Mouse (Mus musculus) stomach, postnatal 0 days (tissue): Measurements from ENCODE around the gene Tedc1.

Experiments
- CTCF ChIP-seq: IDR thresholded peaks from 2 replicates; pipeline ENCODE4 v1.5.1; 2016; ENCODE audit warnings: antibody characterized with exemption, low read depth, mild to moderate bottlenecking, moderate library complexity
- EP300 ChIP-seq: optimal IDR thresholded peaks from 2 replicates; pipeline ENCODE3; 2016; ENCODE audit warnings: antibody characterized with exemption

DNA sequence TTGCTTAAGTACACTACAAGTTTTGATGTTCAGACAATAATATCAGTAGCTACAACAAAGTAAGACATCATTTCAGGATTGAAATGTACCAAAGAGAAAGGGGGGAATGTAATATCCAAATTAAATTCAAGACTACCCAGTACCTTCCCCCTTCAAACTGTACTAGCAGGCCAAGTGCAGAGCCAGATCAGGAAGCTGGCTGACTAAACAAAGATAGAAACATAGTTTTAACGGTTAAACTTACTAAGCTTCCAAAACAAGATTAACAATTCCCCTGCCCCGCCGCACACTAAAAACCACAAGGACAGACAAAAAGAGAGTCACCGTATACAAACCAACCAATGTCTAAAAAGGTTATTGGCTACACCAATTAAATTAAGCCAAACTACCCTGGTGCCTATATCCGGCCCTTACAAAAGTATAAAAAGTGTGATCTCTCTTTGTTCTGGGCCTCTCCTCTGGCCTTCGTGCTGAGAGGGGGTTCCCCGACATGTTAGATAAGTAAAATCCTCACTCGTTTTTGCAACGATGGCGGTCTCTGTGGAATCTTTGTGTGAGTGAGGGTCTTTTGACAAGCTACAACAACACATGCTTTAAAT is 56.2 kb downstream of the Tedc1 start:
- TF ChIP-seq EP300, result no peak
- no peak for TF ChIP-seq CTCF
